Mouse (Mus musculus) myocyte (in vitro differentiated cells): ENCODE results near the gene Pcdh7.

Experiments used
- CEBPB ChIP-seq: IDR thresholded peaks from 2 replicates; pipeline ENCODE4 v1.6.1; 2011; ENCODE audit warnings: mild to moderate bottlenecking, moderate library complexity; ENCODE audit not compliant: poor library complexity, insufficient read depth, severe bottlenecking
- E2F4 ChIP-seq: IDR thresholded peaks from one replicate; pipeline ENCODE4 v1.6.1; 2011; ENCODE audit warnings: mild to moderate bottlenecking, control low read depth, moderate library complexity; ENCODE audit not compliant: insufficient read depth
- MAX ChIP-seq: IDR thresholded peaks from one replicate; pipeline ENCODE4 v1.6.1; 2011; ENCODE audit warnings: low read depth, mild to moderate bottlenecking, control low read depth
- MYOD1 ChIP-seq, 3 experiments: IDR thresholded peaks; one replicate each; pipeline ENCODE4 v1.6.1; 2011; ENCODE audit warnings: control low read depth in 2 of 3, low read depth in 2 of 3, mild to moderate bottlenecking in 2 of 3, moderate library complexity in 1 of 3; ENCODE audit not compliant: insufficient read length in 2 of 3, control insufficient read depth in 1 of 3
- MYOG ChIP-seq, 3 experiments: IDR thresholded peaks; one replicate each; pipeline ENCODE4 v1.6.1; 2011; ENCODE audit warnings: control low read depth in 2 of 3, low read depth in 2 of 3, mild to moderate bottlenecking in 2 of 3; ENCODE audit not compliant: insufficient read length in 2 of 3, control insufficient read depth in 1 of 3, insufficient read depth in 1 of 3
- POLR2A ChIP-seq: IDR thresholded peaks from one replicate; pipeline ENCODE4 v1.6.1; 2011; ENCODE audit warnings: low read depth, mild to moderate bottlenecking, control low read depth, moderate library complexity; ENCODE audit not compliant: insufficient read length
- REST ChIP-seq: IDR thresholded peaks from one replicate; pipeline ENCODE4 v1.6.1; 2011; ENCODE audit warnings: mild to moderate bottlenecking, control low read depth, moderate library complexity; ENCODE audit not compliant: insufficient read depth, insufficient read length
- SRF ChIP-seq: IDR thresholded peaks from one replicate; pipeline ENCODE4 v1.6.1; 2011; ENCODE audit warnings: low read depth; ENCODE audit not compliant: control insufficient read depth, insufficient read length
- TCF12 ChIP-seq: IDR thresholded peaks from one replicate; pipeline ENCODE4 v1.6.1; 2011; ENCODE audit warnings: mild to moderate bottlenecking, control low read depth; ENCODE audit not compliant: poor library complexity, insufficient read depth, severe bottlenecking
- TCF3 ChIP-seq: IDR thresholded peaks from one replicate; pipeline ENCODE4 v1.6.1; 2011; ENCODE audit warnings: low read depth, control low read depth; ENCODE audit not compliant: insufficient read length

DNA sequence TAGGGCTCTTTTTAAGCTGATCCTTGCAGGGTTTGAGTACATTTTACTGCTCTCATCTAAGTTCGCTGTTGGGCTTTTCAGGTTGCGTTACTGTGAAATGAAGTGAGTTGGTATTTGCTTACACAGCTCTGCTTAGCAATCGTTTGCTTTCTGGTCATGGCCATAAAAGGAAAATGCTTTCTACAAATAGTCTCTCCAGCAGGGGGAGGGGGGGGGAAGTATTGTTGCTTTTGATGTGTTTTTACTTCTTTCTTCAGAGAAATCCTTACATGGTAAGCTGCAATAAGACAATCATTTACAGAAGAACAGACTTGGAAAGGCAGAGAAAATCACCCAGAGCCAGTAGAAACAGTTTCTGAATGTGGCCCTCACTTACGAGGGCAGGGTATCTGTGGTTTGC, 150.9 kb downstream of the Pcdh7 start:
- TF ChIP-seq TCF12 (no peak), POLR2A (no peak), TCF3 (no peak), REST (no peak), CEBPB (no peak), MYOG (IDR thresholded peaks at IDR 0.05; ENCODE audit: control insufficient read depth in 1 of 3, insufficient read depth in 1 of 3, insufficient read length in 2 of 3, low read depth in 2 of 3) (no peak), E2F4 (no peak), SRF (no peak), MAX (no peak), MYOD1 (IDR thresholded peaks at IDR 0.05; ENCODE audit: control insufficient read depth in 1 of 3, insufficient read length in 2 of 3, low read depth in 2 of 3) (no peak)
